Mouse (Mus musculus): Measurements from ENCODE around the gene Cyth1.

Cyth1 gene

GRCm38 (mm10) chr11:118088896-118089295 lies 159.5 kb downstream of the Cyth1 start:
- CTCF ChIA-PET: interaction anchor here (0.6 to 0.9 kb wide), 7 partner anchors 12 to 298 kb away, joined by 3 to 6 read pairs (median 3); no protein-coding TSS in a partner anchor
- POLR2A ChIA-PET: interaction anchor here in 2 of 4 experiments (0.5 to 1.0 kb wide), 7 partner anchors 9 to 247 kb away, joined by 3 to 8 read pairs (median 3); no protein-coding TSS in a partner anchor

GRCm38 (mm10) chr11:118085961-118086360 lies 162.4 kb downstream of the Cyth1 start:
- CTCF ChIA-PET: no interaction called here
- POLR2A ChIA-PET: interaction anchor here in 1 of 4 experiments (2.0 kb wide), 1 partner anchor 11 kb away, joined by 4 read pairs; no protein-coding TSS in a partner anchor

- ChIA-PET CTCF (interaction anchor here in 3 of 4 experiments (0.5 to 1.6 kb wide), 6 partner anchors 8 to 295 kb away, joined by 3 to 7 read pairs (median 4); no protein-coding TSS in a partner anchor), POLR2A (interaction anchor here in 2 of 4 experiments (0.6 to 3.1 kb wide), 4 partner anchors 10 to 260 kb away, joined by 3 to 14 read pairs (median 4); no protein-coding TSS in a partner anchor)
These were observed 163.2 kb downstream of the Cyth1 start for GRCm38 (mm10) chr11:118085176-118085575.

DNA sequence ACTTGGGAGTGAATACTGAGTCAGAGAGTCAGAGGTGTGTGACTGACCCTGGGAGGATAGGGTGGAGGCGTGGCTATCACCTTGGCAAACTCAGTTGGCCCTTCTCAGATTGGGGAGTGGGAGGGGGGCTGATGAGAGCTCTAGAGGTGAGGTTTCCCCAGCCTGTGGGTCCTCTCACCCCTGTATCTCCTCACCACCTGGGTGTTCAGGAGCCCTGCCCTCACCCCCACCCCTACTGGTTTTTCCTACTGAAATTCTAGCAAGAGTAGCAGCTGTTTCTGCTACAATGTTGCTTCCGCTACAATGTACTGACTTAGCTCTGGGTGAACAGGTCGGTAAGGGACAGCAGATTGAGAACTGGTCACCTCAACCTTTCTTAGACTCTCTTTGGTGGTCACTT lies 164.1 kb downstream of the Cyth1 start:
- ChIA-PET CTCF (interaction anchor here in 3 of 4 experiments (0.6 to 1.6 kb wide), 11 partner anchors 9 to 294 kb away, joined by 3 to 7 read pairs (median 3); no protein-coding TSS in a partner anchor), POLR2A (interaction anchor here in 2 of 4 experiments (1.4 to 3.1 kb wide), 5 partner anchors 9 to 115 kb away, joined by 3 to 14 read pairs (median 4); partner anchors contain the start of gene Socs3 (in 1 of the 2))

- POLR2A ChIA-PET: interaction anchor here in 2 of 4 experiments (0.8 to 3.1 kb wide), 5 partner anchors 10 to 114 kb away, joined by 3 to 14 read pairs (median 3); partner anchors contain the start of gene Socs3 (in 1 of the 2)
- CTCF ChIA-PET: interaction anchor here (0.6 to 1.6 kb wide), 12 partner anchors 10 to 826 kb away, joined by 3 to 6 read pairs (median 3); partner anchors contain the start of gene Socs3 (in 1 of the 4)
These were observed 164.6 kb downstream of the Cyth1 start for GRCm38 (mm10) chr11:118083811-118084210.

DNA sequence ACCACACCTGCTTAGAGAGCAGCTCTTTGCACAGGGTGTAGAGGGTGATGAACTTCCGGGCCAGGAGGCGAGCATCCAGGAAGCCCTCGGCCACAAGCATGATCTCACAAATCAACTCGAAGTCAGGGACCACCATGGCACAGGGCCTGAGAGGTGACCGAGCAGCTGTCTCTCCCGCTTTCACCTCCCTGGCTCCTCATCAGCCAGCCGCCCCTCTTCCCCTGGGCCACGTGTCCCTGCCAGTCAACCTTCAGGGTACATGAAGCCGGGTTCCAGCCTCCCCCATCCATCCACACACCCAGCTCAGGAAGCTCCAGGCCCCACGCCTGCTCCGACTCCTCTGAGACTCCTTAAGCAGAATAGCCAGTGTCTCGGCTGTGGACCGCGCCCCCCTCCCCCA lies 166.1 kb downstream of the Cyth1 start:
- CTCF ChIA-PET: interaction anchor here in 3 of 4 experiments (0.5 to 1.9 kb wide), 9 partner anchors 10 to 846 kb away, joined by 3 to 7 read pairs (median 3); no protein-coding TSS in a partner anchor
- POLR2A ChIA-PET: interaction anchor here in 2 of 4 experiments (0.7 to 3.1 kb wide), 7 partner anchors 9 to 203 kb away, joined by 3 to 14 read pairs (median 3); no protein-coding TSS in a partner anchor
